Mouse (Mus musculus) duodenum, adult 2 months (tissue): ENCODE data around the gene Abcb9. TPM values are rescaled to one million over a fixed set of nuclear protein-coding genes. Genes with fewer than 3 reads are reported as not detected.

ENCODE experiments used
- polyA plus RNA-seq: library from polyadenylated mRNA; depleted of rRNA; stranded (reverse); fragments of >200 nt; gene quantifications from 2 replicates; pipeline ENCODE4 v1.2.3, GENCODE M21; 2012; ENCODE audit warnings: low replicate concordance; rRNA removed

The Abcb9 gene
- polyA plus RNA-seq, result 18.0 and 32.2 TPM in 2 replicates

GRCm38 (mm10) chr5:124095596-124096232 is at the start of gene Abcb9:
Gene Abcb9, minus strand, starts transcription at chr5:124095798.

GRCm38 (mm10) chr5:124115990-124116845 is 20.6 kb upstream of the Abcb9 start, which contains the start of gene Arl6ip4:
Gene Arl6ip4, plus strand, starts transcription at chr5:124116089.

GRCm38 (mm10) chr5:124111742-124112497 is 16.3 kb upstream of the Abcb9 start, which contains the start of gene Ogfod2:
Gene Ogfod2, plus strand, starts transcription at chr5:124112297.

GRCm38 (mm10) chr5:124032001-124032508 is 63.5 kb downstream of the Abcb9 start, which contains the start of gene Vps37b:
Gene Vps37b, minus strand, starts transcription at chr5:124032270.

Other genes starting within 250 kb of the Abcb9 start
- 0.13 and 0.20 TPM in 2 replicates for gene Hcar2, start 230.3 kb downstream of the Abcb9 start, polyA plus RNA-seq
- 1.9 and 2.9 TPM in 2 replicates for gene Hcar1, start 215.8 kb downstream of the Abcb9 start, polyA plus RNA-seq
- 1.6 and 7.7 TPM in 2 replicates for gene Denr, start 188.6 kb downstream of the Abcb9 start, polyA plus RNA-seq
- gene Gm43518, start 168.4 kb downstream of the Abcb9 start, polyA plus RNA-seq, result not detected in 2 replicates
- gene Ccdc62, start 165.1 kb downstream of the Abcb9 start, polyA plus RNA-seq, result 0.36 and 1.0 TPM in 2 replicates
- gene Hip1r, start 122.2 kb downstream of the Abcb9 start, polyA plus RNA-seq, result 35.1 and 40.2 TPM in 2 replicates
- 71.7 and 79.5 TPM in 2 replicates for gene Vps37b, start 63.5 kb downstream of the Abcb9 start, polyA plus RNA-seq
- 72.2 and 78.6 TPM in 2 replicates for gene Ogfod2, start 16.5 kb upstream of the Abcb9 start, polyA plus RNA-seq
- gene Arl6ip4, start 20.3 kb upstream of the Abcb9 start, polyA plus RNA-seq, result 15.6 and 20.9 TPM in 2 replicates
- 13.9 and 25.1 TPM in 2 replicates for gene Pitpnm2, start 154.0 kb upstream of the Abcb9 start, polyA plus RNA-seq
- 0.24 and 1.4 TPM in 2 replicates for gene Mphosph9, start 232.2 kb upstream of the Abcb9 start, polyA plus RNA-seq
- 1.7 and 1.8 TPM in 2 replicates for gene 2810006K23Rik, start 232.3 kb upstream of the Abcb9 start, polyA plus RNA-seq